Mouse (Mus musculus) megakaryocyte progenitor cell, adult 5-6 weeks (primary cell): ENCODE results near the gene Vwa5b2. TPM values are rescaled to one million over a fixed set of nuclear protein-coding genes. Genes with fewer than 3 reads are reported as not detected.

Experiments
- total RNA-seq, 2 experiments: library from RNA; stranded (forward) in 1 of 2; stranded (reverse) in 1 of 2; fragments of 157-497, 149-512 nt in 1 of 2; fragments of 200-1000 nt in 1 of 2; gene quantifications; 2 replicates each; pipeline versions ENCODE4 v1.2.3 to v1.2.4; 2015 to 2017

Gene Vwa5b2
- total RNA-seq, 2 experiments from 2014 or later: not detected

Other genes with a start within 250 kb of the Vwa5b2 start
- 18.0 and 19.0 TPM in 2 replicates for gene Abcc5, start 163.1 kb upstream of the Vwa5b2 start, total RNA-seq (2015)
- gene Abcc5, start 163.1 kb upstream of the Vwa5b2 start, total RNA-seq (2017): 14.1 and 20.2 TPM in 2 replicates
- 58.4 and 64.7 TPM in 2 replicates for gene Eif2b5, start 90.7 kb upstream of the Vwa5b2 start, total RNA-seq (2015)
- gene Eif2b5, start 90.7 kb upstream of the Vwa5b2 start, total RNA-seq (2017): 85.8 and 87.2 TPM in 2 replicates
- 23.5 and 26.7 TPM in 2 replicates for gene Dvl3, start 72.5 kb upstream of the Vwa5b2 start, total RNA-seq (2015)
- 3.2 and 3.3 TPM in 2 replicates for gene Dvl3, start 72.5 kb upstream of the Vwa5b2 start, total RNA-seq (2017)
- 234 and 286 TPM in 2 replicates for gene Ap2m1, start 54.0 kb upstream of the Vwa5b2 start, total RNA-seq (2015)
- 143 and 149 TPM in 2 replicates for gene Ap2m1, start 54.0 kb upstream of the Vwa5b2 start, total RNA-seq (2017)
- 21.9 and 28.5 TPM in 2 replicates for gene Abcf3, start 40.9 kb upstream of the Vwa5b2 start, total RNA-seq (2015)
- 28.4 and 35.7 TPM in 2 replicates for gene Abcf3, start 40.9 kb upstream of the Vwa5b2 start, total RNA-seq (2017)
- gene Eef1akmt4, start 22.1 kb downstream of the Vwa5b2 start, total RNA-seq (2015): 38.4 and 46.5 TPM in 2 replicates
- 6.4 and 8.0 TPM in 2 replicates for gene Eef1akmt4, start 22.1 kb downstream of the Vwa5b2 start, total RNA-seq (2017)
- gene Gm49333, start 22.1 kb downstream of the Vwa5b2 start, total RNA-seq (2015): not detected in 2 replicates
- not detected in 2 replicates for gene Gm49333, start 22.1 kb downstream of the Vwa5b2 start, total RNA-seq (2017)
- gene Alg3, start 22.3 kb downstream of the Vwa5b2 start, total RNA-seq (2015): 33.2 and 38.5 TPM in 2 replicates
- gene Alg3, start 22.3 kb downstream of the Vwa5b2 start, total RNA-seq (2017): 20.4 and 21.4 TPM in 2 replicates
- gene Camk2n2, start 31.8 kb downstream of the Vwa5b2 start, total RNA-seq (2015): 0.42 and 0.59 TPM in 2 replicates
- gene Camk2n2, start 31.8 kb downstream of the Vwa5b2 start, total RNA-seq (2017): 0.10 and 0.96 TPM in 2 replicates
- gene Ece2, start 40.4 kb downstream of the Vwa5b2 start, total RNA-seq (2015): 0.20 and 0.32 TPM in 2 replicates
- gene Ece2, start 40.4 kb downstream of the Vwa5b2 start, total RNA-seq (2017): 0.71 TPM in 1 of 2 replicates, not detected in the other
- 113 and 133 TPM in 2 replicates for gene Psmd2, start 62.2 kb downstream of the Vwa5b2 start, total RNA-seq (2015)
- gene Psmd2, start 62.2 kb downstream of the Vwa5b2 start, total RNA-seq (2017): 201 and 230 TPM in 2 replicates
- 164 and 172 TPM in 2 replicates for gene Eif4g1, start 78.8 kb downstream of the Vwa5b2 start, total RNA-seq (2015)
- 305 and 366 TPM in 2 replicates for gene Eif4g1, start 78.8 kb downstream of the Vwa5b2 start, total RNA-seq (2017)
- gene Fam131a, start 103.8 kb downstream of the Vwa5b2 start, total RNA-seq (2015): not detected in 2 replicates
- gene Fam131a, start 103.8 kb downstream of the Vwa5b2 start, total RNA-seq (2017): 0.17 TPM in 1 of 2 replicates, not detected in the other
- gene Polr2h, start 128.2 kb downstream of the Vwa5b2 start, total RNA-seq (2015): 75.3 and 99.4 TPM in 2 replicates
- 75.1 and 78.2 TPM in 2 replicates for gene Polr2h, start 128.2 kb downstream of the Vwa5b2 start, total RNA-seq (2017)
- gene Clcn2, start 128.3 kb downstream of the Vwa5b2 start, total RNA-seq (2015): 0.34 and 1.3 TPM in 2 replicates
- gene Clcn2, start 128.3 kb downstream of the Vwa5b2 start, total RNA-seq (2017): 1.2 and 1.6 TPM in 2 replicates
- gene Chrd, start 143.7 kb downstream of the Vwa5b2 start, total RNA-seq (2015): not detected in 2 replicates
- gene Chrd, start 143.7 kb downstream of the Vwa5b2 start, total RNA-seq (2017): not detected in 2 replicates
- gene Thpo, start 145.0 kb downstream of the Vwa5b2 start, total RNA-seq (2015): not detected in 2 replicates
- gene Thpo, start 145.0 kb downstream of the Vwa5b2 start, total RNA-seq (2017): not detected in 2 replicates